Mouse (Mus musculus) heart, embryonic 13.5 days (tissue): ENCODE data around the gene Rnf227. TPM values are rescaled to one million over a fixed set of nuclear protein-coding genes. Genes with fewer than 3 reads are reported as not detected.

ENCODE experiments used
- ATAC-seq: fragments of 200-750 bp; cut with Nextera tagmentation; 2 replicates; pipeline ENCODE4 v1.8.0; 2017; ENCODE audit warnings: moderate TSS enrichment; ENCODE audit not compliant: insufficient number of reproducible peaks, low FRiP score, low TSS enrichment; ENCODE audit errors: extremely low read depth
- H3K27ac ChIP-seq: fragments of 300-500 bp; sonication (generic); replicated peaks from 2 replicates; pipeline ENCODE4 v1.5.1; 2015; ENCODE audit warnings: moderate library complexity, mild to moderate bottlenecking, inconsistent platforms
- H3K27me3 ChIP-seq: fragments of 300-500 bp; sonication (generic); replicated peaks from 2 replicates; pipeline ENCODE4 v1.6.1; 2015; ENCODE audit warnings: mild to moderate bottlenecking, inconsistent platforms
- H3K36me3 ChIP-seq: fragments of 300-500 bp; sonication (generic); 2 replicates; pipeline ENCODE4 v1.6.1; 2015; ENCODE audit warnings: mild to moderate bottlenecking, inconsistent platforms
- H3K4me1 ChIP-seq: fragments of 300-500 bp; sonication (generic); 2 replicates; pipeline ENCODE4 v1.6.1; 2015; ENCODE audit warnings: inconsistent platforms
- H3K4me2 ChIP-seq: fragments of 300-500 bp; sonication (generic); 2 replicates; pipeline ENCODE4 v1.6.1; 2015; ENCODE audit warnings: inconsistent platforms, mild to moderate bottlenecking, moderate library complexity
- H3K4me3 ChIP-seq: fragments of 300-500 bp; sonication (generic); 2 replicates; pipeline ENCODE4 v1.5.1; 2015; ENCODE audit warnings: moderate library complexity, mild to moderate bottlenecking, inconsistent platforms
- H3K9ac ChIP-seq: fragments of 300-500 bp; sonication (generic); 2 replicates; pipeline ENCODE4 v1.6.1; 2015; ENCODE audit warnings: inconsistent platforms, mild to moderate bottlenecking, moderate library complexity
- H3K9me3 ChIP-seq: fragments of 300-500 bp; sonication (generic); 2 replicates; pipeline ENCODE4 v1.6.1; 2016; ENCODE audit warnings: inconsistent platforms
- WGBS: fragments of 180-500 bp; shearing (Covaris S2); methylation state at CpG from one replicate; pipeline ENCODE4 v1.1.7; 2015; ENCODE audit warnings: mixed read lengths; 5-methylcytosine and 5-hydroxymethylcytosine counted together
- polyA plus RNA-seq: library from polyadenylated mRNA; unstranded; fragments of >200 nt; fragmentation: Nextera tagmentation; extraction: Ambion mirVana; gene quantifications from 2 replicates; pipeline ENCODE4 v1.2.1, GENCODE M21; 2015

The Rnf227 gene
- polyA plus RNA-seq, 1 experiment from 2014 or later, result 6.2 TPM

GRCm38 (mm10) chr11:69372780-69373170, 32.5 kb downstream of the Rnf227 start:
- H3K9me3 ChIP-seq, result no peaks in the 10 kb centered on the region
- peaks cover 42% of the 10 kb centered on the region for H3K4me1 ChIP-seq
- H3K36me3 ChIP-seq, result peaks cover 27% of the 10 kb centered on the region
- H3K27me3 ChIP-seq, result no peaks in the 10 kb centered on the region
- no peak overlapping the region for H3K9ac ChIP-seq
- no peak for ATAC-seq
- H3K4me2 ChIP-seq, result peak overlapping the region; percentile 53
- 52% methylated on average over 3 of the region's 3 CpGs for WGBS
- peak overlapping the region; percentile 75 for H3K27ac ChIP-seq
- no peak overlapping the region for H3K4me3 ChIP-seq

GRCm38 (mm10) chr11:69373223-69373965, 33.1 kb downstream of the Rnf227 start:
- Histone ChIP-seq H3K9ac (0 out of 2 replicates have a peak overlapping the region, but pooled peaks have one; percentile 55), H3K27ac (no peak overlapping the region), H3K9me3 (no peaks in the 10 kb centered on the region), H3K36me3 (peaks cover 28% of the 10 kb centered on the region), H3K4me1 (peaks cover 38% of the 10 kb centered on the region), H3K4me2 (peak overlapping the region; percentile 43), H3K4me3 (no peak overlapping the region), H3K27me3 (no peaks in the 10 kb centered on the region)
- 83% methylated on average over 16 of the region's 16 CpGs for WGBS
- no peak for ATAC-seq

- Histone ChIP-seq H3K27ac (no peak overlapping the region), H3K4me2 (no peak overlapping the region), H3K9ac (no peak overlapping the region), H3K4me1 (peaks cover 32% of the 10 kb centered on the region), H3K36me3 (peaks cover 28% of the 10 kb centered on the region), H3K4me3 (no peak overlapping the region), H3K9me3 (no peaks in the 10 kb centered on the region), H3K27me3 (no peaks in the 10 kb centered on the region)
- ATAC-seq, result no peak
- 83% methylated on average over 4 of the region's 4 CpGs for WGBS
These were observed 35.4 kb downstream of the Rnf227 start for GRCm38 (mm10) chr11:69375646-69376045.

- Histone ChIP-seq H3K4me2 (no peak overlapping the region), H3K9ac (no peak overlapping the region), H3K4me3 (no peak overlapping the region), H3K27me3 (no peaks in the 10 kb centered on the region), H3K27ac (no peak overlapping the region), H3K9me3 (no peaks in the 10 kb centered on the region), H3K4me1 (peaks cover 23% of the 10 kb centered on the region), H3K36me3 (peaks cover 26% of the 10 kb centered on the region)
- WGBS, result 67% methylated on average over 3 of the region's 3 CpGs
- no peak for ATAC-seq
These were observed 37.5 kb downstream of the Rnf227 start for GRCm38 (mm10) chr11:69377766-69378165.

- ATAC-seq, result no peak
- WGBS, result 78% methylated on average over 3 of the region's 3 CpGs
These were observed 39.3 kb downstream of the Rnf227 start for GRCm38 (mm10) chr11:69379600-69379999.

GRCm38 (mm10) chr11:69381356-69381755, 41.1 kb downstream of the Rnf227 start:
- Histone ChIP-seq H3K4me2 (no peak overlapping the region), H3K9me3 (no peaks in the 10 kb centered on the region), H3K27ac (no peak overlapping the region), H3K4me1 (peaks cover 18% of the 10 kb centered on the region), H3K36me3 (peaks cover 5% of the 10 kb centered on the region; the same call in 1 of the 2 replicates), H3K9ac (no peak overlapping the region), H3K27me3 (no peaks in the 10 kb centered on the region), H3K4me3 (no peak overlapping the region)
- WGBS, result 62% methylated on average over 6 of the region's 6 CpGs
- ATAC-seq, result no peak

More at GRCm38 (mm10) chr11:69379600-69379999, 39.3 kb downstream of the Rnf227 start:
- Histone ChIP-seq H3K9ac (no peak overlapping the region), H3K9me3 (no peaks in the 10 kb centered on the region), H3K27me3 (no peaks in the 10 kb centered on the region), H3K4me1 (peaks cover 18% of the 10 kb centered on the region), H3K27ac (no peak overlapping the region), H3K36me3 (peaks cover 10% of the 10 kb centered on the region), H3K4me3 (no peak overlapping the region), H3K4me2 (no peak overlapping the region)

- Histone ChIP-seq H3K4me3 (no peak overlapping the region), H3K9me3 (no peaks in the 10 kb centered on the region), H3K27ac (no peak overlapping the region), H3K27me3 (no peaks in the 10 kb centered on the region), H3K36me3 (peaks cover 3% of the 10 kb centered on the region; the same call in 1 of the 2 replicates), H3K4me2 (no peak overlapping the region), H3K4me1 (peaks cover 18% of the 10 kb centered on the region), H3K9ac (peak overlapping the region; percentile 44; the same call in 1 of the 2 replicates)
- WGBS, result 55% methylated on average over 10 of the region's 10 CpGs
- ATAC-seq, result no peak
These were observed 42.3 kb downstream of the Rnf227 start for GRCm38 (mm10) chr11:69382478-69383105.

- H3K9ac ChIP-seq, result no peak overlapping the region
- ATAC-seq, result no peak
- WGBS, result 69% methylated on average over 6 of the region's 6 CpGs
These were observed 44.7 kb downstream of the Rnf227 start for GRCm38 (mm10) chr11:69384979-69385378.

GRCm38 (mm10) chr11:69386758-69387157, 46.5 kb downstream of the Rnf227 start:
- H3K4me1 ChIP-seq, result peaks cover 13% of the 10 kb centered on the region
- no peaks in the 10 kb centered on the region for H3K9me3 ChIP-seq
- no peak overlapping the region for H3K9ac ChIP-seq
- H3K27me3 ChIP-seq, result no peaks in the 10 kb centered on the region
- H3K27ac ChIP-seq, result no peak overlapping the region
- H3K36me3 ChIP-seq, result peaks cover 6% of the 10 kb centered on the region; the same call in 1 of the 2 replicates
- no peak overlapping the region for H3K4me2 ChIP-seq
- H3K4me3 ChIP-seq, result no peak overlapping the region
- 74% methylated on average over 7 of the region's 7 CpGs for WGBS
- no peak for ATAC-seq

More at GRCm38 (mm10) chr11:69384979-69385378, 44.7 kb downstream of the Rnf227 start:
- Histone ChIP-seq H3K27me3 (no peaks in the 10 kb centered on the region), H3K4me1 (peaks cover 16% of the 10 kb centered on the region), H3K9me3 (no peaks in the 10 kb centered on the region), H3K4me3 (no peak overlapping the region), H3K27ac (no peak overlapping the region), H3K4me2 (no peak overlapping the region), H3K36me3 (0 out of 2 replicates have a peak, but pooled peaks cover 2% of the 10 kb centered on the region)

GRCm38 (mm10) chr11:69388680-69389079, 48.4 kb downstream of the Rnf227 start:
- no peak for ATAC-seq
- Histone ChIP-seq H3K4me3 (no peak overlapping the region), H3K36me3 (peaks cover 11% of the 10 kb centered on the region; the same call in 1 of the 2 replicates), H3K27ac (no peak overlapping the region), H3K4me1 (peaks cover 4% of the 10 kb centered on the region; the same call in 1 of the 2 replicates), H3K4me2 (no peak overlapping the region), H3K27me3 (no peaks in the 10 kb centered on the region), H3K9ac (no peak overlapping the region), H3K9me3 (no peaks in the 10 kb centered on the region)
- WGBS, result 92% methylated on average over 4 of the region's 4 CpGs

GRCm38 (mm10) chr11:69389531-69390399, 49.5 kb downstream of the Rnf227 start:
- no peaks in the 10 kb centered on the region for H3K27me3 ChIP-seq
- no peaks in the 10 kb centered on the region for H3K9me3 ChIP-seq
- H3K27ac ChIP-seq, result no peak overlapping the region
- H3K36me3 ChIP-seq, result peaks cover 11% of the 10 kb centered on the region; the same call in 1 of the 2 replicates
- 68% methylated on average over 14 of the region's 14 CpGs for WGBS
- no peak for ATAC-seq
- peak overlapping the region; percentile 4; the same call in 1 of the 2 replicates for H3K4me2 ChIP-seq
- H3K9ac ChIP-seq, result 0 out of 2 replicates have a peak overlapping the region, but pooled peaks have one; percentile 30
- peaks cover 8% of the 10 kb centered on the region for H3K4me1 ChIP-seq
- H3K4me3 ChIP-seq, result no peak overlapping the region
